Mouse (Mus musculus) embryonic facial prominence, embryonic 12.5 days (tissue): Measurements from ENCODE around the gene Plekhb1. TPM values are rescaled to one million over a fixed set of nuclear protein-coding genes. Genes with fewer than 3 reads are reported as not detected.
A peak's percentile ranks its signal among the peaks of the same experiment; 100 is the strongest.

ENCODE experiments used
- ATAC-seq: fragments of 200-750 bp; cut with Nextera tagmentation; 2 replicates; pipeline ENCODE4 v1.8.0; 2017; ENCODE audit not compliant: insufficient number of reproducible peaks, insufficient read depth, low FRiP score, low TSS enrichment
- H3K27ac ChIP-seq: fragments of 300-500 bp; sonication (generic); 2 replicates; pipeline ENCODE4 v1.5.1; 2016; ENCODE audit warnings: mild to moderate bottlenecking
- H3K27me3 ChIP-seq: fragments of 300-500 bp; sonication (generic); 2 replicates; pipeline ENCODE4 v1.6.1; 2016; ENCODE audit warnings: mild to moderate bottlenecking, moderate library complexity
- H3K36me3 ChIP-seq: fragments of 300-500 bp; sonication (generic); 2 replicates; pipeline ENCODE4 v1.6.1; 2016; ENCODE audit warnings: mild to moderate bottlenecking
- H3K4me1 ChIP-seq: fragments of 300-500 bp; sonication (generic); 2 replicates; pipeline ENCODE4 v1.6.1; 2016
- H3K4me2 ChIP-seq: fragments of 300-500 bp; sonication (generic); replicated peaks from 2 replicates; pipeline ENCODE4 v1.6.1; 2016; ENCODE audit warnings: mild to moderate bottlenecking, moderate library complexity
- H3K4me3 ChIP-seq: fragments of 300-500 bp; sonication (generic); 2 replicates; pipeline ENCODE4 v1.5.1; 2016; ENCODE audit warnings: mild to moderate bottlenecking
- H3K9ac ChIP-seq: fragments of 300-500 bp; sonication (generic); 2 replicates; pipeline ENCODE4 v1.6.1; 2016; ENCODE audit warnings: mild to moderate bottlenecking, moderate library complexity
- H3K9me3 ChIP-seq: fragments of 300-500 bp; sonication (generic); 2 replicates; pipeline ENCODE4 v1.6.1; 2016; ENCODE audit warnings: mild to moderate bottlenecking, moderate library complexity
- WGBS: fragments of 180-500 bp; shearing (Covaris S2); methylation state at CpG from one replicate; pipeline ENCODE4 v1.1.7; 2016; 5-methylcytosine and 5-hydroxymethylcytosine counted together
- polyA plus RNA-seq: library from polyadenylated mRNA; unstranded; fragments of >200 nt; fragmentation: Nextera tagmentation; extraction: Ambion mirVana; gene quantifications from 2 replicates; pipeline ENCODE4 v1.2.1, GENCODE M21; 2016

The Plekhb1 gene
- polyA plus RNA-seq, 1 experiment from 2014 or later = 5.8 TPM

DNA sequence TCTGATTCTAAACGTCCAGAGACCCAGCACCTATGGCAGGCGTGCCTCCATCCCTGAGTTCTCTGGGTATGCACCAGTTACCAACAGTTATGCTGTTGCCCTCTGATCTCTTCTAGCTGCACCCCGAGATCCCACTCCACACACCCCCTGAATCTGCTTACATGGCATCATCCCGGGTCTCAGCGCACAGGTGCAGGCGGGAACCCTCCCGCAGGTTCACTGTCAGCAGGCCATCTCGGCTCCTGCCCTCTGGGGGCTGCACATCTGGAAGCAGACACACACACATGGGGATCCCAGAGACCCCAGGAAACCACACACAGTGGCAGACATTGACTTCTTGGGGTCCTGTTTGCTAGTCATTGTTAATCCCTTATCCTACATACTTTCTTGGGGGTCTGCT is 7.8 kb downstream of the Plekhb1 start:
- peak overlapping the region; percentile 48; the same call in 1 of the 2 replicates for H3K27ac ChIP-seq
- 81% methylated on average over 8 of the region's 8 CpGs for WGBS

DNA sequence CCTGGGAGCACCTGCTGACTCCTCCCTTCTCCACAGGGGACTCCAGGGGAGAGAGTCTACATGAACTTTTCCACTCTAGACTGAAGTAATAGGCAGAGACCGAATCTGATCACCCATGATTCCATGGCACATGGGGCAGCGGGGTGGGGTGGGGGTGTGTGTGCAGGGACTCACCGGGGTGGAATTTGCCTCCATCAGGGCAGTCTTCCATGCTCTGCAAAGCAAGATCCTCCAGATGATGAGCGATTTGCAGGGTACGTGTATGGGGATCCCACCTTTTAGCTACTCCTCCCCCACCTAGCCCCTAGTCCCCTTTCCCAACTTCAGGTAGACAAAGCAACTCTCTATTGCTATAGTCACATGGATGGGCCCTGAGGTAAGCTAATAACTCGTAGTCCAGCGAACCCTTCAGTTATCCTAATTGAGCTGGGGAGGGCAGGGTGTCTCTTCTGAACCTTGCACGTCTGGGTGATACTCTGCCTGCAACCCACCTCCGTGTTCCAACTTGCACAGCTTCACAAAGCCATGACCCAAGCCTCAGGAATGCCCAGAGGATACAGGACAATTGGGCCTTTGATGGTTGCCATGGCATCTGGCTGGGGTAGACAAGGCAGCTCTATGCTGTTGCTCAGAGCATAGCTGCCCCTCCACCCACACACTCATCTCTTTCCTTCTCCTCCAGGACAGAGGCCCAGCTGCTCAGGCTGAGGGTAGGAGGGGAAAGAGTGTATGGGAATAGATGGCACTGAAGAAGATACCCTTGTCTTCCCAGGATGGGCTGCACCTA is 8.5 kb downstream of the Plekhb1 start:
- H3K9ac ChIP-seq = no peak overlapping the region
- peaks cover 24% of the 10 kb centered on the region; the same call in 1 of the 2 replicates for H3K4me1 ChIP-seq
- H3K9me3 ChIP-seq = no peaks in the 10 kb centered on the region
- no peak overlapping the region for H3K4me3 ChIP-seq
- H3K27ac ChIP-seq = peak overlapping the region; percentile 48; the same call in 1 of the 2 replicates
- H3K27me3 ChIP-seq = no peaks in the 10 kb centered on the region
- no peak overlapping the region for H3K4me2 ChIP-seq
- no peak for ATAC-seq
- no peaks in the 10 kb centered on the region for H3K36me3 ChIP-seq
- WGBS = 65% methylated on average over 9 of the region's 9 CpGs

More for the DNA sequence above, 7.8 kb downstream of the Plekhb1 start:
- no peak for ATAC-seq
- peaks cover 26% of the 10 kb centered on the region; the same call in 1 of the 2 replicates for H3K4me1 ChIP-seq
- no peak overlapping the region for H3K9ac ChIP-seq
- no peaks in the 10 kb centered on the region for H3K36me3 ChIP-seq
- no peaks in the 10 kb centered on the region for H3K27me3 ChIP-seq
- H3K4me2 ChIP-seq = no peak overlapping the region
- H3K4me3 ChIP-seq = no peak overlapping the region
- no peaks in the 10 kb centered on the region for H3K9me3 ChIP-seq

DNA sequence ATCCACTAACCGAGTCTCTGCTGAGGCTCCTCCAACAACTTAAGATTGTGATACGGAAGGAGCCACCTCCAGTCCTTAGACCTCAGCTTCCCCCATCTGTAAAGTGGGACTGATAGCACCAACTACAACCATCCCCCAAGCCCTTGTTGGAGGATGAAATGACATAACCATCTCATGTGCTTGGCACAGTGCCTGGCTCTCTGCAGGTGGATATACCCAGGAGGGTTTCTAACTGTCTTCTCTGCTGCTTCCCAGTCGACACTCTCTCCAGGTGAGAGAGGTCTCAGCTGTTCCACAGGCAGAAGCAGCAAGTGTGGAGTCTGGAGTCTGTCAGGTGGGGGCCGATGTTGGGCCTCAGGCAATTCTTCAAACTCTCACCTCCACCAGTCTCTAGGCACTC is 11.2 kb downstream of the Plekhb1 start:
- Histone ChIP-seq H3K4me1 (peaks cover 7% of the 10 kb centered on the region; the same call in 1 of the 2 replicates), H3K9me3 (no peaks in the 10 kb centered on the region), H3K27ac (no peak overlapping the region)

DNA sequence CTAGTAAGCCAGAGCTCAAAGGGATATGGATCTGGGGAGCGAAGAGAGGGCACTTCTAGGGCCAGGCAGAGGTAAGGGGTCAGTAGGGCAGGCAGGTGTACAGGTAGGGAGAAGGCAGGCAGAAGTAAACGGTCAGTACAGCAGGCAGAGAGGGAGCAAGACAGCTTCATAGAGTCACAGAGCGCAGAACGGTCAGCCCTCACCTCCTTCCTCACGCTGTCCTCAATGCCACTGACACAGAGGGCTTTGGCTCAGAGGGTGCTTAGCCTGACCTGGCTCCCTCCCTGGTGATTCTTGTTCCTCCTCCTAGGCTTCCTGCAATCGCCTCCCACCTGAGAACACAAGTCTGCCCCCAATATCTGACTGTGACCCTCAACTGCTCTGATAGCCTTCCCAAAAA is 11.8 kb downstream of the Plekhb1 start:
- no peak overlapping the region for H3K4me3 ChIP-seq
- 74% methylated on average over 6 of the region's 6 CpGs for WGBS
- H3K27ac ChIP-seq = no peak overlapping the region
- H3K4me1 ChIP-seq = peaks cover 6% of the 10 kb centered on the region; the same call in 1 of the 2 replicates
- H3K9ac ChIP-seq = no peak overlapping the region
- no peak overlapping the region for H3K4me2 ChIP-seq
- H3K27me3 ChIP-seq = no peaks in the 10 kb centered on the region
- no peaks in the 10 kb centered on the region for H3K9me3 ChIP-seq
- no peaks in the 10 kb centered on the region for H3K36me3 ChIP-seq
- ATAC-seq = no peak

More for the DNA sequence above, 11.2 kb downstream of the Plekhb1 start:
- Histone ChIP-seq H3K27me3 (no peaks in the 10 kb centered on the region), H3K4me2 (no peak overlapping the region), H3K9ac (no peak overlapping the region), H3K4me3 (no peak overlapping the region), H3K36me3 (no peaks in the 10 kb centered on the region)
- whole genome bisulfite sequencing = 62% methylated on average over 4 of the region's 4 CpGs
- ATAC-seq = no peak

GRCm38 (mm10) chr7:100649826-100650225 is 12.4 kb downstream of the Plekhb1 start:
- Histone ChIP-seq H3K9ac (no peak overlapping the region), H3K36me3 (no peaks in the 10 kb centered on the region), H3K27ac (no peak overlapping the region), H3K4me1 (peaks cover 6% of the 10 kb centered on the region; the same call in 1 of the 2 replicates), H3K27me3 (no peaks in the 10 kb centered on the region), H3K4me3 (no peak overlapping the region), H3K9me3 (no peaks in the 10 kb centered on the region), H3K4me2 (no peak overlapping the region)
- WGBS = 63% methylated on average over 8 of the region's 8 CpGs
- no peak for ATAC-seq

DNA sequence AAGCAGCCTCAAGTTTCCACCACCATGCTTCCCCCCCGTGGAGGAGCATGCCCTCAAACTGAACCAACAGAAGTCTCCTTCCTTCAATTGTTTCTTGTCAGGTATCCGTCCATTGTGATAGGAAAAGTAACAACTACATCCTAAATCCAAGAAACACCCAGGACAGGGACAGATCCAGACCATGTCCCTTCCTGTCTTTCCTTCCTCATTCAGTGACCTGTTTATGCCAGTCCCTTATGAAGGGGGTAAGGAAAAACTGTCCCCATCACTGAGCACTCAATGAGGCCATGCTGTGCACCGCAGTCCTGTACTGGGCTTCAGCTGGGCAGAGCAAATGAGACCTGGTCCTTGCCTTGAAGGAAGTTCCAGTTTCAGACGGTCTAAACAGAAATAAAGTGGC is 13.1 kb downstream of the Plekhb1 start:
- H3K9ac ChIP-seq = no peak overlapping the region
- H3K4me3 ChIP-seq = no peak overlapping the region
- no peaks in the 10 kb centered on the region for H3K27me3 ChIP-seq
- no peaks in the 10 kb centered on the region for H3K36me3 ChIP-seq
- ATAC-seq = no peak
- no peaks in the 10 kb centered on the region for H3K9me3 ChIP-seq
- no peak overlapping the region for H3K4me2 ChIP-seq
- H3K4me1 ChIP-seq = peaks cover 4% of the 10 kb centered on the region; the same call in 1 of the 2 replicates
- WGBS = 71% methylated on average over 4 of the region's 4 CpGs
- H3K27ac ChIP-seq = no peak overlapping the region

DNA sequence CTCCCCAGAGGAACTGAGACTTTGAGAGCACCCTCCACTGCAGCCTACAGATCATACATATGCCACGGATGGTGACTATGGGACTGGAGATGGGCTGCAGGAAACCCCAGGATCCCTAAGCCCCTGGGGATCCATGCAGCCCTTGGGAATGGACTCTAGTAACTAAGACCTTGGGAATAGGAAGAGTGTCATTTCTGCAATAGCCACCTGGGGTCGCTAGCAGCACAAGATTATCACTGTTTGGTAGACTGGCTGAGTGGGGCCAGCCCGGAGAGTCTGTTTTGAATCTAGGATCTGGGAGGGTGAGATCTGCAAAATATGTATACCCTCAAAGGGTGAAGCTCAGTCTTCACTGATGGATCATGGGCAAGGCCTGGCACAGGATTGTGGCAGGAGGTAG is 17.1 kb downstream of the Plekhb1 start:
- no peak overlapping the region for H3K4me2 ChIP-seq
- H3K4me3 ChIP-seq = no peak overlapping the region
- no peaks in the 10 kb centered on the region for H3K4me1 ChIP-seq
- H3K36me3 ChIP-seq = no peaks in the 10 kb centered on the region
- no peak for ATAC-seq
- no peak overlapping the region for H3K9ac ChIP-seq
- 37% methylated on average over 3 of the region's 3 CpGs for WGBS
- no peaks in the 10 kb centered on the region for H3K9me3 ChIP-seq
- no peaks in the 10 kb centered on the region for H3K27me3 ChIP-seq
- no peak overlapping the region for H3K27ac ChIP-seq

GRCm38 (mm10) chr7:100642413-100642812 is 19.8 kb downstream of the Plekhb1 start:
- ATAC-seq = no peak
- H3K27ac ChIP-seq = no peak overlapping the region
- no peak overlapping the region for H3K4me2 ChIP-seq
- no peak overlapping the region for H3K4me3 ChIP-seq
- no peak overlapping the region for H3K9ac ChIP-seq
- WGBS = 90% methylated on average over 4 of the region's 4 CpGs
- no peaks in the 10 kb centered on the region for H3K9me3 ChIP-seq
- H3K36me3 ChIP-seq = no peaks in the 10 kb centered on the region; the same call in none of the 2 replicates
- H3K4me1 ChIP-seq = no peaks in the 10 kb centered on the region
- H3K27me3 ChIP-seq = no peaks in the 10 kb centered on the region

DNA sequence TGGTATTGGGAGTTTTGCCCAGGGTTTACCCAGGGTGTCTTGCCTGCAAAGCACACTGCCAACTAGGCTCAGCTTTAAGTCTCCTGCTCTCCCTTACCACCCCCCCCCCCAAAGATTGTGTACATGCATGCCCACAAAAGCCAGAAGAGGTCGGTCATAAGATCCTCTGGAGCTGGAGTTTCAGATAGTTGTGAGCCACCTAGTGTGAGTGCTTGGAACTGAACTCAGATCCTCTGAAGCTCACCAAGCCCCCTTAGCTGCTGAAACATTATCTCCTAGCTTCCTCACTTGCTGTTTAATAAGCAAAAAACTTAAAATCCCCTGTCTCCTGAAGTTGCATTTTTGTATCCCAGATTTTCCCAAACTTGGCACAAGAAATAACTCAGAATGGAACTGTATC is 24.6 kb downstream of the Plekhb1 start:
- Histone ChIP-seq H3K36me3 (peaks cover 12% of the 10 kb centered on the region), H3K27me3 (no peaks in the 10 kb centered on the region), H3K27ac (no peak overlapping the region), H3K9me3 (no peaks in the 10 kb centered on the region), H3K9ac (no peak overlapping the region), H3K4me3 (no peak overlapping the region), H3K4me2 (no peak overlapping the region), H3K4me1 (no peaks in the 10 kb centered on the region)
- ATAC-seq = no peak
- WGBS = 7% methylated on average over 1 of the region's 1 CpGs

- H3K4me3 ChIP-seq = no peak overlapping the region
- H3K27me3 ChIP-seq = no peaks in the 10 kb centered on the region
- H3K4me2 ChIP-seq = no peak overlapping the region
- no peak overlapping the region for H3K9ac ChIP-seq
- 74% methylated on average over 3 of the region's 3 CpGs for WGBS
- no peaks in the 10 kb centered on the region for H3K9me3 ChIP-seq
- no peaks in the 10 kb centered on the region for H3K4me1 ChIP-seq
- H3K36me3 ChIP-seq = no peaks in the 10 kb centered on the region
- no peak for ATAC-seq
- H3K27ac ChIP-seq = no peak overlapping the region
Observed at GRCm38 (mm10) chr7:100624538-100624937, 37.7 kb downstream of the Plekhb1 start.

GRCm38 (mm10) chr7:100622277-100622676 is 39.9 kb downstream of the Plekhb1 start:
- no peak for ATAC-seq

GRCm38 (mm10) chr7:100616121-100616857 is 45.9 kb downstream of the Plekhb1 start:
- H3K4me1 ChIP-seq = no peaks in the 10 kb centered on the region

More at GRCm38 (mm10) chr7:100622277-100622676, 39.9 kb downstream of the Plekhb1 start:
- Histone ChIP-seq H3K27me3 (no peaks in the 10 kb centered on the region), H3K27ac (no peak overlapping the region), H3K4me3 (no peak overlapping the region), H3K4me2 (no peak overlapping the region), H3K36me3 (no peaks in the 10 kb centered on the region), H3K9ac (no peak overlapping the region), H3K4me1 (no peaks in the 10 kb centered on the region), H3K9me3 (no peaks in the 10 kb centered on the region)
- 79% methylated on average over 2 of the region's 2 CpGs for WGBS

More at GRCm38 (mm10) chr7:100616121-100616857, 45.9 kb downstream of the Plekhb1 start:
- no peak overlapping the region for H3K4me3 ChIP-seq
- H3K27ac ChIP-seq = no peak overlapping the region
- no peak overlapping the region for H3K9ac ChIP-seq
- ATAC-seq = no peak
- H3K9me3 ChIP-seq = no peaks in the 10 kb centered on the region
- H3K27me3 ChIP-seq = no peaks in the 10 kb centered on the region
- WGBS = 94% methylated on average over 4 of the region's 4 CpGs
- H3K4me2 ChIP-seq = no peak overlapping the region
- H3K36me3 ChIP-seq = no peaks in the 10 kb centered on the region
